Mouse (Mus musculus): ENCODE measurements around the gene Zc3h12a.

- TF ChIP-seq ETS1 (IDR thresholded peaks at IDR 0.05; ENCODE audit: low read depth, low read length) (no peak), BHLHE40 (IDR thresholded peaks at IDR 0.05; ENCODE audit: borderline replicate concordance, low read depth, low read length) (no peak), ZC3H11A (IDR thresholded peaks at IDR 0.05; ENCODE audit: low read depth, low read length) (no peak), ZKSCAN1 (IDR thresholded peaks at IDR 0.05; ENCODE audit: low read depth, low read length) (no peak), POLR2A (IDR thresholded peaks at IDR 0.05; ENCODE audit: control insufficient read depth in 1 of 2, insufficient read depth in 1 of 2, low read depth in 1 of 2, low read length in 2 of 2, poor library complexity in 1 of 2) (no peak), MAX (IDR thresholded peaks at IDR 0.05; ENCODE audit: low read length) (no peak), CTCF (IDR thresholded peaks at IDR 0.05 in 2 of 3, conservative IDR thresholded peaks at IDR 0.05 in 1 of 3; ENCODE audit: control insufficient read depth in 1 of 3, insufficient read depth in 1 of 3, low read depth in 2 of 3, low read length in 3 of 3, poor library complexity in 1 of 3, severe bottlenecking in 1 of 3) (no peak), MEF2A (IDR thresholded peaks at IDR 0.05; ENCODE audit: extremely low read depth, insufficient replicate concordance, low read depth, low read length, poor library complexity, severe bottlenecking) (no peak), JUND (IDR thresholded peaks at IDR 0.05; ENCODE audit: low read depth, low read length) (no peak), TCF12 (IDR thresholded peaks at IDR 0.05; ENCODE audit: low read depth, low read length) (no peak), KAT2A (conservative IDR thresholded peaks at IDR 0.05; ENCODE audit: low read depth, low read length) (no peak), ZMIZ1 (IDR thresholded peaks at IDR 0.05; ENCODE audit: low read depth, low read length) (no peak), HCFC1 (IDR thresholded peaks at IDR 0.05; ENCODE audit: low read depth, low read length) (no peak), CHD2 (IDR thresholded peaks at IDR 0.05; ENCODE audit: low read length) (no peak)
Measured at GRCm38 (mm10) chr4:125147970-125148369, 20.3 kb upstream of the Zc3h12a start.
